Mouse (Mus musculus) layer of hippocampus, adult 2 months (tissue): ENCODE data around the gene Il9r. TPM values are rescaled to one million over a fixed set of nuclear protein-coding genes. Genes with fewer than 3 reads are reported as not detected.

Experiments
- DNase-seq, 2 experiments: peaks; one replicate each; pipeline ENCODE4 v3.0.0; 2022; ENCODE audit warnings: low spot score in 2 of 2
- H3K27ac ChIP-seq: fragments of 200-600 bp; 2 replicates; pipeline ENCODE4 v1.8.1; 2022
- H3K4me3 ChIP-seq: fragments of 200-600 bp; 2 replicates; pipeline ENCODE4 v1.8.1; 2022; ENCODE audit warnings: mild to moderate bottlenecking
- CTCF ChIP-seq: fragments of 200-600 bp; conservative IDR thresholded peaks from 2 replicates; pipeline ENCODE4 v1.8.1; 2022; ENCODE audit warnings: antibody characterized with exemption, mild to moderate bottlenecking, moderate library complexity
- long read RNA-seq, 2 experiments: library from polyadenylated mRNA; stranded (forward); transcript quantifications; one replicate each; pipeline ENCODE4 v2.0.0; 2021; ENCODE audit warnings: borderline mapping rate in 2 of 2
- total RNA-seq, 2 experiments: library from RNA; stranded (reverse); gene quantifications; 2 replicates each; pipeline ENCODE4 v1.2.3; 2021

Il9r gene
- total RNA-seq = not detected
- long read RNA-seq, experiment 1 = 0 reads
- long read RNA-seq, experiment 2 = 0 reads

DNA sequence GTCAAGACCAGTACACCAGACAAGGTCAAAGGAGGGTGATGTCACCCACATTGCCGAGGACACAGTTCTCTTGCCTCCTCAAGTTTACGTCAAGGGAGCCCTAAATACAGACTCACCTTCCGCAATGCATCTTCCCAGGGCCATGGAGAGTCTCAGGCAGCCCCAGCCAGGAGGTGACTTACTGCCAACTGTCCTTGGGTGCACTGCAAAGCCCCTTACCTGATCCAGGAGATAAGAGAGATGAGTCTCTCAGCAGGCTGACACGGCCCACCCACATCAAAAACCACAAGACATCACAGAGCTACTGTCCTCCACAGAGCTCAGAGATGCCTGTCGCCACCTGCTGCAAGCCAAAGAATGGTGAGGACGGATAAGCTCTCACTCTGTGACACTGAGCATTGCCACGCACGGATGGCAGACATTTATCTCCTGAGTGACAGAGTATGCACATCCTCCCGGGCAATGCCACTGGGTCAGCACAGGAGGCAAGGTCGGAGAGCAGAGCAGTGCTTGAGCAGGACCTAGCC is at the start of gene Il9r:
Gene Il9r, minus strand, starts transcription at position 205 of the 527 bp plus-strand sequence.
- TF ChIP-seq CTCF = no peak
- H3K27ac ChIP-seq = no peak within 1 kb of the TSS
- H3K4me3 ChIP-seq = no peak within 1 kb of the TSS
- no peak for DNase-seq

DNA sequence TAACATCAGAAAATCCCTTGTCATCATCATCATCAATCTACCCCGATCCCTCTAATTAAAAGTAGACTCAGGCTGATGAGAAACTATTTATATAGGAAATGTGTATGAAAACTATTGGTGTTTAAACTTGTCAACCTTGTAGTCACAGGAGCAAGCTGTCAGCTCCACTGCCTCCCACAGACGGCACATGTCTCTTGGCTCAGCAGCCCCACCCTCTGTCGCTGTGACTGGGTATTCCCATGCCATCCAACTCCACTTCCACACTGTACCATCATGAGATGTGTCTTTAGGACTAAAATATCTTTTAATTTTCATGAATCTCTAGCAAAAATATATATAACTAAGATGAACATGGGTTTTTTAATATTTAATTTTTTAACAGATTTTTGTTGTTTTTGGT is 48.3 kb upstream of the Il9r start:
- Histone ChIP-seq H3K27ac (peak overlapping the region; percentile 15; the same call in 1 of the 2 replicates), H3K4me3 (no peak overlapping the region)
- TF ChIP-seq CTCF = no peak; the same call in 1 of the 2 replicates
- DNase-seq = peak in 1 of 2 experiments; percentile 61

DNA sequence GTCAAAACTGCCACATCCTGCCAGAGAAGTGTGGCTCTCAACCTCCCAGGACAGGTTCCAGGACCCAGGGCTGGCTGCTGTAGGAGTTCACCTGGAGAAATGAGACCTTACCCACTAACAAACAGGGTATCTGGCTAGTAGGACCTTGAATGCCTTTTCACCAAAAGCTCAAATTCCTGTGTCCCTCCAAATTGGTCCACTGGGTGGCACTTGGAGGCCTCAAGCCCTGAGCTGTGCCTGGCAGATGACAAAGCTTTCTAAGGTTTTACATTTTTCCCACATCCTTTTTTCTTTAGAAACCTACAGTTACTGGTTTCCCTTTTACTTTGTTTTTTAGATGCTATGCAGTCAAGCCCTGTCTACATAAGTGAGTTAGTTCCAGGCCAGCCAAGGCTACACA is 47.0 kb upstream of the Il9r start:
- H3K4me3 ChIP-seq = no peak overlapping the region
- DNase-seq = no peak
- no peak overlapping the region for H3K27ac ChIP-seq
- TF ChIP-seq CTCF = peak; percentile 64

DNA sequence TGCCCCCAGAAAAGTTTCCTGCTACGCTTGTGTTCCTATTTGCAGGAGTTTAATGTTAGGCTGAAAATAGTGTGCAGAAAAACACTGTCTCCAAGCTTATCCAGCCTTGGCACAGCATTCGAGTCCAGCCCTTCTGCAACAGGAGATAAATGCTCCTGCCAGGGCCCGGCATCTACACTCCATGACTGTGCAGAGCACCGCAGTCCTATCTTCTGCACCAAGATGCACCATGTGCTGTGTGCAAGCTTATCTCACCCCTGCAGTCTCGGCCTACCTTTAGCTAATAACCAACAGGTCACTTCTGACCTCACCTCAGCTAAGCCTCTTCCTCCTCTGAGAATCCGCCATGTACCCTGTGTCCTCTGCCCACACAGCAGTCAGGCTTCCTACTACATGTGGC is 45.5 kb upstream of the Il9r start:
- Histone ChIP-seq H3K4me3 (no peak overlapping the region), H3K27ac (no peak overlapping the region; the same call in 1 of the 2 replicates)
- TF ChIP-seq CTCF = no peak

DNA sequence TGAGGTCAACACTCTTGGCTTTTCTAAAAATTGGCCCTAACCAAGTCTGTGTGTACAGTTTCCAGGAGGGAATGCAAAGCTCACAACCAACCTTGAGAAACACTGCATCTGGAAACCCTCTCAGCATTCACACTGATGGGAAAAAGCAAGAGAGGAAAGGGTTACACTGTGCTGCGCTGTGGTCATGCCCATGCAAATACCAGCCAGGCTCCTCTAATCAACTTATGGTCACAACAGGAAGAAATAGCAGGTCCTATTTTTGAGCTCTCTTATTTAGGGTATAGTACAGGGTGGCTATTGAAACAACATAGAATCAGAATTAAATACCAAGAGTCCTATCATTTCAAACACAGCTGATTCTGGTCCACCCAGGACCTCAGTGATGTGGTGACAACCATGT is 44.5 kb upstream of the Il9r start:
- no peak overlapping the region for H3K4me3 ChIP-seq
- TF ChIP-seq CTCF = no peak
- DNase-seq = no peak
- peak overlapping the region; percentile 66 for H3K27ac ChIP-seq

More for the DNA sequence above, 45.5 kb upstream of the Il9r start:
- no peak for DNase-seq

DNA sequence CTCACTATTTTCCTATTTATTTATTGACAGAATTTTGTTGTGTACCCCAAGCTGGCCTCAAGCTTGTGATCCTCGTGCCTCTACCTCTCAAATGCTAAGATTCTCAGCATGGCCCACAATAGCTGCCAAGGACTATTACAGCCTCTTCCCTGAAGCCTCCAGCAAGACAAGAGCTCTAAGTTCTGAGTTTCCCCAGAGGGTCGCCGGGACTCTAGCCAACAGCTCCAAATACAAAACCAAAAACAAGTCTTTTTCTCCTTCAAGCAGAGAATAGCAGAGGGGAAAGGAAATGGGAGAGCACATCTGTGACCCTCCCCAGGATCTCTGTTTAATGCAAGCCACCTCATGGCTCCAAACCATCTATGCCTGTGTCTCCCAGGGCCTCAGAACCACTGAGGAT is 44.0 kb upstream of the Il9r start:
- Histone ChIP-seq H3K27ac (peak overlapping the region; percentile 66), H3K4me3 (no peak overlapping the region)
- DNase-seq = no peak
- no peak for TF ChIP-seq CTCF

DNA sequence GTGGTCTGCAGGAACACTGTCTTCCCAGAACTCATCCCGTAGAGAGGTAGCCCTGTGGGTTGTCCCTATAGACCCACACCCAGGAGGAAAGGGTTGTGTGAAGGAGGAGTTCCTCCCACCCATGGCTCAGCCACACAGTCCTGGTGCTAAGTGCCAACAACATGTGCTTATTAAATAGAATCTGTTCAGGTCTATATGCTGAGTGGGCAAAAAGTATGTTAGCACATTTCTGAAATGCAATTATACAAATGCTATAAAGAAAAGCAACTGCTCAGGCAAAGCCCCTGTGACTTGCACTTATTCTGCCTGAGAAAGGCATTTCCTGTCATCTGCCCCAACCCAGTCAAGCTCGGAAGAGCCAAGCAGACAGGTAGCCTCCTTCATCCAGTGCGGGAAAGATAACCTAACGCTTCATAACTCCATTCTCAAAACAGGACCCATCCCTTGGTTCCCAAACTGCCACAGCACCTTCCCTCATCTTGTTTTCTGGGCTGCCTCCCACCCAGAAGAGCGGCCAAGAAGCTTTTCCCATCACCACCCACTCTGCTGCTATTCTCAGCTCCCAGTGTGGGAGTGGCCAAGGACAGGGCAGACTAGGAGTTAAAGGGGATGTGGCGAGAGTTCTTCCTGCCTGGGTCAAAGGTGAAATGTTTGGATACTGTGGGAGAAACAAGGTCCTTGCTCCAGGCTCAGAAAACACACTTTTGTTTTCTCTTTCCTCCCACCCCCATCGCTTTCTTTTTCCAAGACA is 43.3 kb upstream of the Il9r start:
- Histone ChIP-seq H3K4me3 (no peak overlapping the region), H3K27ac (peak overlapping the region; percentile 66)
- TF ChIP-seq CTCF = no peak
- no peak for DNase-seq

DNA sequence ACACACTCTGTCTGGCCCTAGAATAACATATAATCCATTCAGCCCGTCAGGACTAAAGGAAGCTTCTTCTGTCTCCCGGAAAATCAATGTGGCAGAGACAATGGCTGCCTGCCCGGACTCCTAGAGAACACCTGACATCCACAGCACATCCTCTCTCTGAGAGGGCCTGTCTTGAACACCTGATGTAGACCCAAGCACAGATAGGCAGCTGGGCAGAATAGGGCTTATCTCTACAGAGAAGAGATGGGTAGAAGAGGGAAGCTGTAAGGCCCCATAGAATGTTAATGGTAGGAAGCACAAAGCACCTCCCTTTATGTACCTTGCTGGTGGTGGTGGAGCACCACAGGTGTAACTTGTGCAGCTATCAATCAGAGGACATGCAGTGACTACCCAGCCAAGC is 42.1 kb upstream of the Il9r start:
- no peak for TF ChIP-seq CTCF
- DNase-seq = no peak
- no peak overlapping the region; the same call in 1 of the 2 replicates for H3K27ac ChIP-seq
- H3K4me3 ChIP-seq = no peak overlapping the region

DNA sequence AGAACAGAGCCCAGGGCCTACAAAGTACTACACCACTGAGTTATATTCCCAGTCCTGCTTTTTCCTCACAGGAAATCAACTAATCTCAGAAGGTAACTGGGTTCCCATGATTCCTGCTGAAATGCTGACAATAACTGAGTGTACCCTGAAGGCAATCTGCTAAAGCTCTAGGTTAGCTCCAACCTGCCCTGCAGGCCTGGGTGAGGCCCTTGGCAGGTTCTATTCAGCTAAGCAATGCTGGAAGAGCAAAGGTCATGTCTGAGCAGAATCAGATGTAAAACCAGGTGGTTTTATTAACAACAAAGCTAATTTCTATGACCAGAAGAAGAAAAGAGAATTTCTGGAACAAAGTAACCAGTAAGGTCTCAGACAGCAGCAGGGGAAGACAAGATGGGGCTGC is 41.3 kb upstream of the Il9r start:
- TF ChIP-seq CTCF = no peak
- no peak overlapping the region for H3K27ac ChIP-seq
- no peak for DNase-seq
- H3K4me3 ChIP-seq = no peak overlapping the region

DNA sequence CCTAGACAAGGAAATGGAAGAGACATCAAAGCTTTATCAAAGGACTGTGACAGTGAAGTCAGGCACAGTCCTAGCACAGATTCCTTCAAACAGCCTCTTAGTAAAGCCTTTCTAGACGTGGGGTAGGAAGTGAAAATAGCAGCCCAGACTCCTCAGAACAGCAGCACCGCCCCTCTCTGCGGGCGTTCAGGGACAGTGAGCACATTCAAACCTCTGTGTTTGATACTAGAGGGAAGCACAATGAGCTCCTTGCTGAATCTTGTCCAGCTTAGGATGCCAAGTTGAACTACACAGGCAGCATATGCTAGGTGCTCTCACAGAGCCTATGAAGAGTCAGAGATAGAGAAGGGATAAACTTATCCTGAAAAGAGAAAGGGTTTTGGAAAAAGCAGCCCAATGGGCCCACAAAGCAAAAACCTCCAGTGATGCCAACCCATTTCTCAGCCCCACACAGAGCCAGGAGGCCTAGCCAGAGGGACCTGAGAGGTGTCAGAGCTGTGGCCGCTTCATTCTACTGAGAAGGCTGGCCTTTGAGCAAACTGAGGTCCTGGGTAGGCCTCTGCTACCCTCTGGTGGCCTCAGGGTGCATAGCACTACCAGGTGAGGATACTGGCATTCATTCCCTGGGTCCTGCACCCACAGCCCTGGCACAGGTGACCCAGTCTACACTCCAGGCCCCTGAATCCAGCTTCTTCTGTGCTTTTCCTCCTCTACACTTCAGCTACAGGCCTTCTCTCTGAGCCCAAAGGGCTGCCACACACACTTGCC is 38.2 kb upstream of the Il9r start:
- no peak overlapping the region for H3K4me3 ChIP-seq
- H3K27ac ChIP-seq = peak overlapping the region; percentile 82
- DNase-seq = peak; percentile 59 to 81
- peak; percentile 100 for TF ChIP-seq CTCF

DNA sequence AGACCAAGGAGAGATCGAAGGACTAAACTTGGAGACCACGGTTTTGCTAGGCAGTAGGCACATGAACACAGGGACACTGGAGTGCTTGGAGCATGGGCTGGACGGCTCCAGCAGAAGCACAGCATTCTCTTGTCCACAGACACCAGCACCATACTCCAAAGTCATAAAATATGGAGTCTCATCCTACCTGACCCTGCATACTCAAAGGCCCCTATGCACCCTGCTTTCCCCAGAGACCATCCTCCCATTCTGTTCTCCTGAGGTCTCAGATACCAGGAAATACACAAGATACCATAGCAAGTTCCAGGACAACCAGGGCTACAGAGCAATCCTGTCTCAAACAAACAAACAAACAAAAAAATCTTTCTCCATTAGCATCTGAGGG is 37.3 kb upstream of the Il9r start:
- no peak for TF ChIP-seq CTCF
- DNase-seq = no peak
- H3K27ac ChIP-seq = peak overlapping the region; percentile 82
- no peak overlapping the region for H3K4me3 ChIP-seq

DNA sequence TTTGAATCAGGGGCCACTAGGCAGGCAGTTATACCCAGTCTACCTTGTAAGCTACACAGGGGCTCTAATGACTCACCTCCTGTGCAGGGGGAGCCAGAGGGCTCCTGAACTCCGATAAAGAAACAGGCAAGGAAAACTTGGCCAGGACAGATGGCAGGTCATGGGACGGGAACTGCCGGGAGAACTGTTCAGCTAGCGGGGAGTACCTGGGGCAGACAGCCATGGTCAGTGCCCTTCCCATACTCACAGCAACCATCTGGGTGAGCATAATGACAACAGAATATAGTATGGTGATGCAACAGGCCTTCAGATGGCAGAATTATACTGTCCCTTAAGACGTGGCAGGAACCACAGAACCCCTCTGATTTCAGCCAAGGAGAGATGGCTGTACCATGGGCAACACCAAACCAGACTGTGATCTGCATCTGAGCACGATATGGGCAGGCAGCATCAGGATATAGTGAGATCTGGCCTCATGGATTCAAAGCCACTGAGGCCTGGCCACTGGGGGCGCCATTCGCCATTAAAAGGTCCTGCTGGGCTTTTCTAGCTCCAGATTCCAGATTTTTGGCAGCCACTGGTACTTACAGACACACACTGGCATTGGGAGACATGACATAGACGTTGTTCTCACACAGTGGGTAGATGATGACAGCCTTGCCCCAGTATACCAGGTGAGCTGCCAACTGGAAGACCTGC is 36.8 kb upstream of the Il9r start:
- TF ChIP-seq CTCF = peak; percentile 86
- H3K27ac ChIP-seq = peak overlapping the region; percentile 82
- peak in 1 of 2 experiments; percentile 57 for DNase-seq
- no peak overlapping the region for H3K4me3 ChIP-seq

DNA sequence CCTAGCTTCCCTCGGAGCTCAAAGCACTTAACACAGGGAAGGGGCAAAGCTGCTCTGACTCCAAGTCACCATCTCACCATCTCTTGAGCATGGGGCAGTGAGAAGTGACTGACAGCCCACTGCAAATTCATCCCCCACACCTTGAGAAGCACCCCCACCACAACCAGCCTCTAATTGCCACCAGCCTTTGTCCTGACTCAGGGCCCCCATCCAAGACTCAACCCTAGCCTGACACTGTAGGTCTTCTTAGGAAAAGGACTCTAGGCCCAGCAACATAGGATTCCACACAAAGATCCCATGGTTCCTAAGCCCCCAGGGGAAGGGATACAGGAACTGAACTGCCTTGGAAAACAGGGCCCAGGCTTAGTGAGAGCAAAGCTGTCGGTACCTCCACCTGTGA is 36.1 kb upstream of the Il9r start:
- no peak for DNase-seq
- no peak overlapping the region for H3K4me3 ChIP-seq
- H3K27ac ChIP-seq = peak overlapping the region; percentile 82
- no peak for TF ChIP-seq CTCF
